Mouse (Mus musculus) ES-E14 (cell line): ENCODE results near the gene Nrxn3.

ENCODE experiments used
- HCFC1 ChIP-seq: IDR thresholded peaks from 2 replicates; pipeline ENCODE4 v1.6.1; 2012; ENCODE audit warnings: low read length, inconsistent platforms, borderline replicate concordance; ENCODE audit not compliant: insufficient read depth
- MAFK ChIP-seq: IDR thresholded peaks from 2 replicates; pipeline ENCODE4 v1.6.1; 2014; ENCODE audit warnings: mild to moderate bottlenecking, low read depth, low read length, inconsistent platforms; ENCODE audit not compliant: insufficient read depth
- ZC3H11A ChIP-seq: IDR thresholded peaks from 2 replicates; pipeline ENCODE4 v1.6.1; 2012; ENCODE audit warnings: low read depth, mild to moderate bottlenecking, inconsistent platforms, low read length, borderline replicate concordance
- ZNF384 ChIP-seq: IDR thresholded peaks from 2 replicates; pipeline ENCODE4 v1.6.1; 2012; ENCODE audit warnings: low read depth, low read length, inconsistent platforms

DNA sequence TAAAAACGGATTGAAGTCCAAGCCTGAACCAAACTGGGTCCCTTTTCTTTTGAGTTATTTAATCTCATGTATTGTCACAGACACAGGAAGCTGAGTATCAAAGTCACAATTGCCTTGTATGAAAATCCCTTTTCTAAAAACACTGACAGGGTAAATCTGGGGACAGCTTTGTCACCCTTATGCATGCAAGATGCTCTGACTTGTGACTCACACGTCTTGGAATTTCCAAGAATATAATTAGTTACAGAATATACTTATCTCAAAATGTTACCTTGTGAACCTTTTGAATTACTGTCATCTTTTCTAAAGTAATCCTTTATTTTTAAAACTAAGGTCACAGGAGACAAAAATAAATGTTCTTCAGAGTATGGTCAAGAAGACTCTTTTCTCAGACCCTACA lies 748.6 kb downstream of the Nrxn3 start:
- no peak for TF ChIP-seq ZNF384
- no peak for TF ChIP-seq ZC3H11A
- TF ChIP-seq HCFC1, result no peak
- TF ChIP-seq MAFK, result no peak
